Mouse (Mus musculus): Measurements from ENCODE around the gene D430041D05Rik. TPM values are rescaled to one million over a fixed set of nuclear protein-coding genes. Genes with fewer than 3 reads are reported as not detected.

D430041D05Rik gene
- polyA plus RNA-seq, 1 experiment from 2014 or later = 0.06 TPM

DNA sequence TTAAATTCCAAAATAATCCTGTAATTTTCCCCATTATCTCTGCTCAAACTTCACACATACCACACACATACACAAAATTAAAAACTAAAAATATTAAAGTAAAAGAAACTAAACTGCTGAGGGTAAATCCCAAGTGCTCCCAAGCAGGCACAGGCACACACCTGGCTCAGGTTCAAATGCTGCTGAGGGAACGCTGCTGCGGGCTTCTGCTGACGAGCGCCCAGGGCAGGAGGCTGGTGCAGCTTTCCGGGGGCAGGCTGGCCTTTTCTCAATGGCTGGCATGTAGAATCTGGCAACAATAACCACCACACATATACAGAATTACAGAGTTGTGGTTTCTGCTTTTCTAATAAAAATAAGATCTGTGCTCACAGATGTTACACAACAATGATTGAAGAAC lies 19.8 kb upstream of the D430041D05Rik start:
- DNase-seq (ENCODE audit: low spot score) = no peak
- Histone ChIP-seq H3K4me1 (replicated peaks; ENCODE audit: control insufficient read depth, insufficient read depth) (no peaks in the 10 kb centered on the region), H3K9me3 (ENCODE audit: control insufficient read depth, low read length) (no peaks in the 10 kb centered on the region), H3K4me3 (ENCODE audit: low read depth, low read length) (no peak overlapping the region), H3K9ac (ENCODE audit: low read length) (no peak overlapping the region), H3K36me3 (ENCODE audit: control insufficient read depth, insufficient read depth, low read length) (peaks cover 27% of the 10 kb centered on the region), H3K27me3 (ENCODE audit: control insufficient read depth, insufficient read depth, low read length) (no peaks in the 10 kb centered on the region), H3K4me2 (replicated peaks; ENCODE audit: low read depth) (no peak overlapping the region), H3K27ac (replicated peaks) (no peak overlapping the region)
- TF ChIP-seq EP300 (optimal IDR thresholded peaks at IDR 0.05) (no peak), CTCF (IDR thresholded peaks at IDR 0.05; ENCODE audit: low read depth) (no peak)
- ATAC-seq (ENCODE audit: low FRiP score, low TSS enrichment) = no peak
- WGBS = 85% methylated on average over 5 of the region's 5 CpGs

DNA sequence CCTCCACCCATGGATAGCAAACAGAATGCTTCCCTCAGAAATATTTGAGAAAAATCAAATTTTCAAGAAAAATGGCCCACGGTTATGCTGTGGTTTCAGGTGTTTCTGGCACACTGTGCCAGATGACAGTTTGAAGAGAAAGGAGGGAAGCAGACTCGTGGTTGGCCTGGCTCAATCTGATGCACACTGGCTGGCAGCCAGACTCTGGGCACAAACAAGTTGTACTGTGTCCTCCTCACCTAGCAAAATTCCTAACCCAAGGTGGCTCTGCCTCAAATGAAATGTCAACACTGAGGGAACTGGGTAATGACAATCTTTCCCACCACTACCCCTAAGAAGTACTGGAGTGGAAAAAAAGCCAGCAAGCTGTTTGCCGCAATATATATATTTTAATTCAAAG lies 15.3 kb upstream of the D430041D05Rik start:
- H3K4me1 ChIP-seq (replicated peaks; ENCODE audit: control insufficient read depth, insufficient read depth) = no peaks in the 10 kb centered on the region
- TF ChIP-seq EP300 (optimal IDR thresholded peaks at IDR 0.05) = no peak
- no peak for TF ChIP-seq CTCF (IDR thresholded peaks at IDR 0.05; ENCODE audit: low read depth)
- WGBS = 74% methylated on average over 3 of the region's 3 CpGs
- H3K4me3 ChIP-seq (ENCODE audit: low read depth, low read length) = no peak overlapping the region
- ATAC-seq (ENCODE audit: low FRiP score, low TSS enrichment) = no peak
- no peak overlapping the region for H3K9ac ChIP-seq (ENCODE audit: low read length)
- no peaks in the 10 kb centered on the region for H3K9me3 ChIP-seq (ENCODE audit: control insufficient read depth, low read length)
- no peak overlapping the region for H3K4me2 ChIP-seq (replicated peaks; ENCODE audit: low read depth)
- H3K27me3 ChIP-seq (ENCODE audit: control insufficient read depth, insufficient read depth, low read length) = no peaks in the 10 kb centered on the region
- no peak overlapping the region for H3K27ac ChIP-seq (replicated peaks)
- peaks cover 11% of the 10 kb centered on the region for H3K36me3 ChIP-seq (ENCODE audit: control insufficient read depth, insufficient read depth, low read length)
- no peak for DNase-seq (ENCODE audit: low spot score)

DNA sequence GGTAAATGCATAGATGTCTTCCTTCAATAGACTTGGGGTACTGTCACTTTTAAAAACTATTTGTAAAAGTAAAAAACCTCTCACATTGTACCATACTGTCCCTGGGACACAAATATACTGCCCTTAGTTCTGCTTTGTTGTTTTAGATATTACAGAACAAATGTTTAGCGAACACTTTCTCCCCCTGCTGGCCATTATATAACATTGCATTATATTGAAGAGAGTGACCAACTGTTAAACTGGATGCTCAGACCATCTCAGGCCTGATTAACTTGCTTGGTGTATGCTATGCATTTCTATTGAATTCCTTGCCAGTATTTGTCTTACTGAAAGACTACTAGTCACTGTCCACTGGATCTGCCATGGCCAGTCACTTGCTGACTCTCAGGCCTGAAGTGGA lies 11.4 kb upstream of the D430041D05Rik start:
- DNase-seq (ENCODE audit: low spot score) = no peak

DNA sequence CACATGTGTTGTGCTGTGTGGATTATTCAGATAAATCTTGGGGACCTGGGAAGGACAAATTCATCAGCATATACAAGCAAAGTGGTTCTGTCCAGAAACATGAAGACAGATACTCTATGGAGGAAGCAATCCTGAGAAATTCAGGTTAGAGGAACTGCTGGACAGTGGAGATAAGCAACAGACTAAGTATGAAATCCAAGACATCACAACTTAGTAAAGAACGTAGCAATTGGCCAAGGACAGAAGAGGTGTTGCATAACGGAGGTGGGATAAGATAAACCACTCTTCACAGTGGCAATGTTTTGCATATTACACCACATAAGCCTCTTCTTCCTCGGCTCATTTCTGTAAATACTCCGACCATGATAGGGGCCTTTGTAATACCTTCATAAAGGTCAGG lies 10.0 kb upstream of the D430041D05Rik start:
- H3K9ac ChIP-seq (ENCODE audit: low read length) = no peak overlapping the region
- ATAC-seq (ENCODE audit: low FRiP score, low TSS enrichment) = no peak
- no peaks in the 10 kb centered on the region for H3K4me1 ChIP-seq (replicated peaks; ENCODE audit: control insufficient read depth, insufficient read depth)
- DNase-seq (ENCODE audit: low spot score) = no peak
- no peak overlapping the region for H3K4me3 ChIP-seq (ENCODE audit: low read depth, low read length)
- H3K27me3 ChIP-seq (ENCODE audit: control insufficient read depth, insufficient read depth, low read length) = no peaks in the 10 kb centered on the region
- 67% methylated on average over 4 of the region's 4 CpGs for WGBS
- H3K4me2 ChIP-seq (replicated peaks; ENCODE audit: low read depth) = no peak overlapping the region
- no peaks in the 10 kb centered on the region for H3K9me3 ChIP-seq (ENCODE audit: control insufficient read depth, low read length)
- no peak overlapping the region for H3K27ac ChIP-seq (replicated peaks)
- no peak for TF ChIP-seq CTCF (IDR thresholded peaks at IDR 0.05; ENCODE audit: low read depth)
- no peak for TF ChIP-seq EP300 (optimal IDR thresholded peaks at IDR 0.05)
- no peaks in the 10 kb centered on the region for H3K36me3 ChIP-seq (ENCODE audit: control insufficient read depth, insufficient read depth, low read length)

More for the DNA sequence above, 11.4 kb upstream of the D430041D05Rik start:
- Histone ChIP-seq H3K36me3 (ENCODE audit: control insufficient read depth, insufficient read depth, low read length) (peaks cover 2% of the 10 kb centered on the region; the same call in 1 of the 2 replicates), H3K27ac (replicated peaks) (no peak overlapping the region), H3K4me1 (replicated peaks; ENCODE audit: control insufficient read depth, insufficient read depth) (no peaks in the 10 kb centered on the region), H3K27me3 (ENCODE audit: control insufficient read depth, insufficient read depth, low read length) (no peaks in the 10 kb centered on the region), H3K4me2 (replicated peaks; ENCODE audit: low read depth) (no peak overlapping the region), H3K4me3 (ENCODE audit: low read depth, low read length) (no peak overlapping the region), H3K9ac (ENCODE audit: low read length) (no peak overlapping the region), H3K9me3 (ENCODE audit: control insufficient read depth, low read length) (no peaks in the 10 kb centered on the region)
- 10% methylated on average over 1 of the region's 1 CpGs for WGBS
- TF ChIP-seq EP300 (optimal IDR thresholded peaks at IDR 0.05) = no peak
- TF ChIP-seq CTCF (IDR thresholded peaks at IDR 0.05; ENCODE audit: low read depth) = peak; percentile 84
- ATAC-seq (ENCODE audit: low FRiP score, low TSS enrichment) = no peak

DNA sequence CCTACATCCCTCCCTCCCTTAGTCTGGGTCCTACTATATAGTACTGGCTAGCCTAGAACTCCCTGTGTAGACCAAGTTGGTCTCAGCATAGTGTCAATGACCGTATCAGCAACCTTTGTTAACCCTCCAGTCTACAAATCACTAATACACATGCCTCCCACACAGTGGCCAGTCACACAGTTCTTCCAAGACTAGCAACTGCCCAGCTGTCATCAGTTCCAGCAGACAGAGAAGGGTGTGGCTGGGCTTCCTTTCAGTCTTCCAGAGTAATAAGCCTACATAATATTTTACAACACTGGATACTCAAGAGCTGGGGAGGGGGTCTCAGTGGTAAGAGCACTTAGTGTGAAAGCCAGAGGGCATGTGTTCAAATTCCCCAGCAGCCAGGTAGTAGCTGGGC lies 9.2 kb upstream of the D430041D05Rik start:
- Histone ChIP-seq H3K9ac (ENCODE audit: low read length) (no peak overlapping the region), H3K4me1 (replicated peaks; ENCODE audit: control insufficient read depth, insufficient read depth) (no peaks in the 10 kb centered on the region), H3K36me3 (ENCODE audit: control insufficient read depth, insufficient read depth, low read length) (no peaks in the 10 kb centered on the region), H3K9me3 (ENCODE audit: control insufficient read depth, low read length) (no peaks in the 10 kb centered on the region), H3K4me2 (replicated peaks; ENCODE audit: low read depth) (no peak overlapping the region), H3K4me3 (ENCODE audit: low read depth, low read length) (no peak overlapping the region), H3K27ac (replicated peaks) (no peak overlapping the region), H3K27me3 (ENCODE audit: control insufficient read depth, insufficient read depth, low read length) (no peaks in the 10 kb centered on the region)
- no peak for ATAC-seq (ENCODE audit: low FRiP score, low TSS enrichment)
- 78% methylated on average over 1 of the region's 1 CpGs for WGBS
- no peak for DNase-seq (ENCODE audit: low spot score)
- no peak for TF ChIP-seq EP300 (optimal IDR thresholded peaks at IDR 0.05)
- no peak for TF ChIP-seq CTCF (IDR thresholded peaks at IDR 0.05; ENCODE audit: low read depth)

DNA sequence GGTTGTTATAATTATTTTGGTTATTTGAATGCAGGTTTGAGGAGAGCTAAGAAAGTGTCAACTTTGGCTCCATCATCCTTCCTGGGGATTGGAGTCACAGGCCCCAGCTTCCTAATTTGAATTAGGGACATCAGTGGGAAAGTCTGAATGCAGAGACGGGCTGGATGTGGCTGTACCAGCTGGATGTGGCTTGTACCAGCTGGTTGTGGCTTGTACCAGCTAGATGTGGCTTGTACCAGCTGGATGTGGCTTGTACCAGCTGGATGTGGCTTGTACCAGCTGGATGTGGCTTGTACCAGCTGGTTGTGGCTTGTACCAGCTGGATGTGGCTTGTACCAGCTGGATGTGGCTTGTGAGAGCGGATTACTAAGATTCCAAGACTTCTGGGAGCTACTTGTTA lies 8.6 kb upstream of the D430041D05Rik start:
- DNase-seq (ENCODE audit: low spot score) = no peak
- Histone ChIP-seq H3K4me3 (ENCODE audit: low read depth, low read length) (no peak overlapping the region), H3K9me3 (ENCODE audit: control insufficient read depth, low read length) (no peaks in the 10 kb centered on the region), H3K27ac (replicated peaks) (no peak overlapping the region), H3K9ac (ENCODE audit: low read length) (no peak overlapping the region), H3K27me3 (ENCODE audit: control insufficient read depth, insufficient read depth, low read length) (no peaks in the 10 kb centered on the region), H3K36me3 (ENCODE audit: control insufficient read depth, insufficient read depth, low read length) (no peaks in the 10 kb centered on the region), H3K4me1 (replicated peaks; ENCODE audit: control insufficient read depth, insufficient read depth) (no peaks in the 10 kb centered on the region), H3K4me2 (replicated peaks; ENCODE audit: low read depth) (no peak overlapping the region)
- no peak for TF ChIP-seq CTCF (IDR thresholded peaks at IDR 0.05; ENCODE audit: low read depth)
- TF ChIP-seq EP300 (optimal IDR thresholded peaks at IDR 0.05) = no peak
- ATAC-seq (ENCODE audit: low FRiP score, low TSS enrichment) = no peak
- 82% methylated on average over 2 of the region's 2 CpGs for WGBS
